Mouse (Mus musculus) liver, postnatal 0 days (tissue): Measurements from ENCODE around the gene Fbxl8.

Source experiments
- CTCF ChIP-seq: sonication (generic); IDR thresholded peaks from 2 replicates; pipeline ENCODE4 v1.5.1; 2016; ENCODE audit warnings: antibody characterized with exemption, low read depth
- EP300 ChIP-seq: IDR thresholded peaks from 2 replicates; pipeline ENCODE4 v1.6.1; 2016; ENCODE audit warnings: antibody characterized with exemption, low read depth, mild to moderate bottlenecking

GRCm38 (mm10) chr8:105280567-105280966, 16.1 kb downstream of the Fbxl8 start:
- TF ChIP-seq CTCF (no peak), EP300 (no peak)
